Mouse (Mus musculus): ENCODE measurements at regions not wholly inside any gene's neighbourhood (a gene's known extent, or its start where the extent isn't known, plus 50 kb on each side); places are given as distances from the start of the nearest gene placed in this dataset.
"Not testable (repeated sequence)": the region's sequence is repeated elsewhere in the genome, so short reads cannot be mapped to it uniquely, and the experiment has no call there.

GRCm38 (mm10) chrX:19341231-19342007, 139.7 kb downstream of the Tex13c3 start:
- ATAC-seq (replicated peaks in 1 of 2; ENCODE audit: insufficient read depth in 1 of 2, low FRiP score in 2 of 2, low TSS enrichment in 1 of 2, low read depth in 1 of 2, poor library complexity in 2 of 2, severe bottlenecking in 2 of 2), result not testable (repeated sequence)

GRCm38 (mm10) chrX:19313286-19313685, 167.8 kb downstream of the Tex13c3 start:
- ATAC-seq (replicated peaks in 1 of 2; ENCODE audit: insufficient read depth in 1 of 2, low FRiP score in 2 of 2, low TSS enrichment in 1 of 2, low read depth in 1 of 2, poor library complexity in 2 of 2, severe bottlenecking in 2 of 2), result no peak

DNA sequence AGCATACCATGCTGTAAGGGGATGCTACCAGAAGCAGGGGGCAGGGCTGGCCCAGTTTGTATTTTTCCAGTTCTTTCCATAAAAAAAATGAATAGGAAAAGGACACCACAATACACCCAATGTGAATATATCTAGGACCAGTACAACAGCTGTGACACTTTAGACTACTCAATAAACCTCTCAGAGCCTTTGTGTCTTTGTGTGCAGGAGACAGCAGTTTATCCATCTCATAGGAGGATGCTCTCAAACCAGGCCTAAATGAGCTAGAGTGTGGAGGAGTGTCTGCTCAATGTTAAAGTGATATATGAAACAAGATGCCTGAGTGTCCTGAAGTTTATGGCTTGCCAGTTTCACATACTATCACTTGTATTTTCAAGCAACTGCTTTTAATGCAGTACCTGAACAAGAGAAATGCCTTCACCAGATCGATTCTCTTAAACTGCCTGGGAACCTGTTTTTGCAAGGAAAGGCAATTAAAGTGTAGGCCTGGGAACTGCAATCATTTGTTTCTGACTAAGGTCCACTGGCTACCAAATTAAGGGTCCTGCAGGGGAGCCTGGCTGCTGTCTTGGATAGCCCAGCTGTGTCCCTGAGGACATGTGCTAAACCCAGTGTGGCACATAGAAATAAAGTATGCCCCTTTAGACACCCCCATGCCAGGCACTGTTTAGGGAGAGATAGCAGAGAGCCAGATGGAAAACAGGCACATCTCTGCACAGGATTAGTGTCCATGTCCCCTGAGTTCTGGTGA, 169.1 kb downstream of the Tex13c3 start:
- ATAC-seq (replicated peaks in 1 of 2; ENCODE audit: insufficient read depth in 1 of 2, low FRiP score in 2 of 2, low TSS enrichment in 1 of 2, low read depth in 1 of 2, poor library complexity in 2 of 2, severe bottlenecking in 2 of 2), result no peak

GRCm38 (mm10) chrX:19311377-19311776, 169.7 kb downstream of the Tex13c3 start:
- ATAC-seq (replicated peaks in 1 of 2; ENCODE audit: insufficient read depth in 1 of 2, low FRiP score in 2 of 2, low TSS enrichment in 1 of 2, low read depth in 1 of 2, poor library complexity in 2 of 2, severe bottlenecking in 2 of 2), result no peak

DNA sequence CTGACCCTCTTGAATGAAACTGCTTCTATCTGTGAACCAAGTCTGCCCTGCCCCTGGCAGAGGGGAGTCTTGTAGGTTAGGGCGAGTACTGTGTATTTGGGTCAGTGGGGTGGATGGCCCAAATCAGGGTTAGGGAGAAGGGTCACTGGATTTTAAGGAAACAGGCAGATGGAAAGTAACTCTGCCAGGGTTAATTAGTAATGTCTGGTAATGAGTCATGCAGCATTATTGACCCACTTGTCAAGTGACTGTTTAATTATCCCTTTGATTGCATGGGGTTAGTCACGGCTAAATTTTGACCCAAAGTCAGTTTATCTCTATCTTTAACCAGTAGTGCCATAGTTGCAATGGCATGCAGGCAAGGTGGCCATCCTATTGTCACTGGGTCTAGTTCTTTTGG, 192.9 kb downstream of the Tex13c3 start:
- ATAC-seq (replicated peaks in 1 of 2; ENCODE audit: insufficient read depth in 1 of 2, low FRiP score in 2 of 2, low TSS enrichment in 1 of 2, low read depth in 1 of 2, poor library complexity in 2 of 2, severe bottlenecking in 2 of 2), result no peak

DNA sequence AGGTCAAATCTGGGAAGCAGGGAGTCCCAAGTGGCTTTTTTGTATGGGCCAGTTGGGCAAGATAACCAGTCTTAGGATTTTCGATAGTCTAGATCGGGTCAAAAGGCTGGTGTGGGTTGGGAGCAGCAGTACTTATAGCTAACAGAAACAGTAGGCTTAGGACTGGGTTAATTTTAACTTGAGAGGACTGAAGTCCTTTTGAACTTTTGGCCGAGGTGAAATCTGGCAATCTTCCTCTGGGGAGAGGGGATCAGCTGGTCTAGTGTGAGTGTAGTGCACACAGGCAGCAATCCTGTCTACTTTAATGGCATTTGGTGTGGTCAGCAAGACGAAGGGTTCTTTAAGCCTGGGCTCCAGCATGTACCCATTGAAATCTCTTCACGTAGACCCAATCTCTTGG, 194.7 kb downstream of the Tex13c3 start:
- no peak for ATAC-seq (replicated peaks in 1 of 2; ENCODE audit: insufficient read depth in 1 of 2, low FRiP score in 2 of 2, low TSS enrichment in 1 of 2, low read depth in 1 of 2, poor library complexity in 2 of 2, severe bottlenecking in 2 of 2)

- peak in 1 of 2 experiments; percentile 46; a peak in 1 of 4 replicates for ATAC-seq (replicated peaks in 1 of 2; ENCODE audit: insufficient read depth in 1 of 2, low FRiP score in 2 of 2, low TSS enrichment in 1 of 2, low read depth in 1 of 2, poor library complexity in 2 of 2, severe bottlenecking in 2 of 2)
Observed at GRCm38 (mm10) chrX:19285773-19286172, 195.3 kb downstream of the Tex13c3 start.

- no peak for ATAC-seq (replicated peaks in 1 of 2; ENCODE audit: insufficient read depth in 1 of 2, low FRiP score in 2 of 2, low TSS enrichment in 1 of 2, low read depth in 1 of 2, poor library complexity in 2 of 2, severe bottlenecking in 2 of 2)
Observed at GRCm38 (mm10) chrX:19283078-19283477, 198.0 kb downstream of the Tex13c3 start.

- ATAC-seq (replicated peaks in 1 of 2; ENCODE audit: insufficient read depth in 1 of 2, low FRiP score in 2 of 2, low TSS enrichment in 1 of 2, low read depth in 1 of 2, poor library complexity in 2 of 2, severe bottlenecking in 2 of 2), result no peak
Observed at GRCm38 (mm10) chrX:19264237-19264636, 216.9 kb downstream of the Tex13c3 start.

DNA sequence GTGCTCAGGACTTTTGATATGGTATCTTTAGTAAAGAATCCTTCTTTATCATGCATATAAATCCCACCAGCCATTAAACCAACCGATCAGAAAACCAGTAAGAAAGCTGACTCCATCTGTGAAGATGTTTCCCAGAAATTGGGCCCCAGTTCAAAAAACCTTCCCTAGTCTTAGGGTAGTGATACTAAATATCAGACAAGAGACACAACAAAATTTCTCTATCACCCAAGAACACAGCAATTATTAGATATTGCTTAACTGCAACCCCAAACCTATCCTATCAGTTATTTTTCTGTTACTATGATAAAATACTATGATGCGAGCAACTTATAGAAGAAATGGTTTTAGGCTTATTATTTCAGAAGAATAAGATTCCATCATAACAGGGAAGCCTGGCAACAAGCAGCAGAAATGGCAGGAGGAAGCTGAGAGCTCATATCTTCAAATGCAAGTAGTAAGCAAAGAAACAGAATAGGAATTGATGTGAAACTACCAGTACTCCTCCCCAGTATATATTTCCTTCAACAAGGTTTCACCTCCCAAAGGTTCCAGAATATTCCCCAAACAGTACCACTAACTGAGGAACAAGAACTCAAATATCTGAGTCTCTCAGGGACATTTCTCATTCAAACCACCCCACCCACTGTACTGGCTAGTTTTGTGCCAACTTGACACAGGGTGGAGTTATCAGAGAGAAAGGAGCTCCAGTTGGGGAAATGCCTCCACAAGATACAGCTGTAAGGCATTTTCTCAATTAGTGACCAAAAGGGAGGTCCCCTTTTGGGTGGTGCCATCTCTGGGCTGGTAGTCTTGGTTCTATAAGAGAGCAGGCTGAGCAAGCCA, 234.1 kb downstream of the Tex13c3 start:
- ATAC-seq (replicated peaks in 1 of 2; ENCODE audit: insufficient read depth in 1 of 2, low FRiP score in 2 of 2, low TSS enrichment in 1 of 2, low read depth in 1 of 2, poor library complexity in 2 of 2, severe bottlenecking in 2 of 2), result no peak

DNA sequence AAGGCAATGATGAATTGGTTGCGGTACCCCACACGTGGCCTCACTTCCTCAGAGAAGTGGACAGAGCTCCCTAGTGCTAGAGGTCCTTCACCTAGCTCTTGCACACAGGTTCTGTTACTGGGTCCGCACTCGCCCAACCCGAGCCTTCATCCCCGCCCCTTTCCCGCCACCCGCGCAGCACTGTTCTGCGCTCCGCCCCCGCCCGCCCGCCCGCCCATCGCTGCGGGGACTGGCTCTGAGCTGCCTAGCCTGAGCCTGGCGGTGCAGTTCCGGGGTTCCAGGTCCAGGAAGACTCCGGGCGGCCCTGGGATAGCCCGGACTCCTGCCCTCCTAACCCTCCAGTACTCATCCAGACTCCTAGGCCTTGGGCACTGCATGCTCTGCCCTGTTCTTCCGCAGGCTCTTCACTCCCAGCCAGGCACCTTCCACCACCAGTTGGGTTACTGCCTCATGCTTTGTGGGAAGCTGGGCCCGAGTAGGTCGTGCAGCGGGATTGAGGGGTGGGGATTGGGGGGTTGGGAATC, 243.3 kb downstream of the Tex13c3 start:
- ATAC-seq (replicated peaks in 1 of 2; ENCODE audit: insufficient read depth in 1 of 2, low FRiP score in 2 of 2, low TSS enrichment in 1 of 2, low read depth in 1 of 2, poor library complexity in 2 of 2, severe bottlenecking in 2 of 2), result peak; percentile 86 to 91

- ATAC-seq (replicated peaks in 1 of 2; ENCODE audit: insufficient read depth in 1 of 2, low FRiP score in 2 of 2, low TSS enrichment in 1 of 2, low read depth in 1 of 2, poor library complexity in 2 of 2, severe bottlenecking in 2 of 2), result peak; percentile 12 to 29; a peak in 3 of 4 replicates
Observed at GRCm38 (mm10) chrX:19237048-19237737, 243.9 kb downstream of the Tex13c3 start.

GRCm38 (mm10) chrX:19235449-19235848, 245.7 kb downstream of the Tex13c3 start:
- no peak for ATAC-seq (replicated peaks in 1 of 2; ENCODE audit: insufficient read depth in 1 of 2, low FRiP score in 2 of 2, low TSS enrichment in 1 of 2, low read depth in 1 of 2, poor library complexity in 2 of 2, severe bottlenecking in 2 of 2)

- no peak for ATAC-seq (replicated peaks in 1 of 2; ENCODE audit: insufficient read depth in 1 of 2, low FRiP score in 2 of 2, low TSS enrichment in 1 of 2, low read depth in 1 of 2, poor library complexity in 2 of 2, severe bottlenecking in 2 of 2)
Observed at GRCm38 (mm10) chrX:19231823-19232222, 249.3 kb downstream of the Tex13c3 start.

DNA sequence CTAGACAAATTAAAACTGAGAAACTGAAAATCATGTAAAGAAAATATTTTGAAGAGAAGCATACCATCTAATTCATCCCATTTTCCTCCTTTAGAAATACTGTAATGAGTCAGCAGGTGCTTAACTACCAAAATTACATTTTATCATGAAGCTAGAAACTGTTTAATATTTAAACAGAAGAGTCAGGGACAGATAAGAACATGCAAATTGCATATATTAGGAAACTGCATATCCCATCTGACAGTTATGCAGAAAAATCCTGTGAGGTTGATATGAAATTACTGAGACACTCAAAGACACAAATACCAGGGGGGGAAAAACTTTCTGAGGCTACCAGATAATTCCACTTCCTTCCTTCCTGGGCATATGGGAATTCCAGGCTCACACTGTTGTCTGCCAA, 257.8 kb downstream of the Tex13c3 start:
- no peak for ATAC-seq (replicated peaks in 1 of 2; ENCODE audit: insufficient read depth in 1 of 2, low FRiP score in 2 of 2, low TSS enrichment in 1 of 2, low read depth in 1 of 2, poor library complexity in 2 of 2, severe bottlenecking in 2 of 2)

DNA sequence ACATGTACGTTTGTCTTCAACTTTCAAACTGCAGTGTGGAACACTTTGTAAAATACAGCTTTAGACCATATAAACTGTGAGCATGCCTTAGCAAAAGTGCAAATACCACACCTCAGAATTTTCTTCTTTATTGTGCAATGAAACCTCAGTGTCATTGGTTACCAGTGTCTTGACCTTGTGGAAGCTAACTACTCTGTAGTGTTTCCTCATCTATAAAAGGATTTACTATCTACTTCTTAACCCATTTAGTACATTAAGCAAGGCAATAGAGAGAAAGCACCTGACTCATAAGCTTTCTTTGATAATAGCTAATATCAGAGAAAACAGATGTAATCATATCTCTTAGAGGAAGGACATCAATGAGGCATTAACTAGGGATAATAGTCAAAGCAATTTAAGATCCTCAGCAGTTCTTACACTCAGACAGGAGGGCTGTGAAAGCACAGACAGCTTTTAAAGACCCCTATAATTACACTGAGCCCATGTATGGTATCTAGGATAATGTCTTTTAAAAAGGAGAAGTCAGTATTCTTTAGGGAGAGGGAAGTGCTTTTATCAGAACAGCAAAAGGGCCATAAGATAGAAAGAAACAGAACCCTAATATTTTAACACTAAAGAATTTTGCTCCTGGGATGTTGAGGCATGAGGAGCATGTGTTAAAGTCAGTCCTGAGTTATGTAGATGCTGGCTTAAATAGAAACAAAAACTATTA, 260.2 kb downstream of the Tex13c3 start:
- ATAC-seq (replicated peaks in 1 of 2; ENCODE audit: insufficient read depth in 1 of 2, low FRiP score in 2 of 2, low TSS enrichment in 1 of 2, low read depth in 1 of 2, poor library complexity in 2 of 2, severe bottlenecking in 2 of 2), result no peak
